Mouse (Mus musculus) myocyte (in vitro differentiated cells): ENCODE measurements around the gene Gng2.

Experiments
- MAX ChIP-seq: IDR thresholded peaks from one replicate; pipeline ENCODE4 v1.6.1; 2011; ENCODE audit warnings: low read depth, mild to moderate bottlenecking, control low read depth
- MYOG ChIP-seq, 3 experiments: IDR thresholded peaks; one replicate each; pipeline ENCODE4 v1.6.1; 2011; ENCODE audit warnings: control low read depth in 2 of 3, low read depth in 2 of 3, mild to moderate bottlenecking in 2 of 3; ENCODE audit not compliant: insufficient read length in 2 of 3, control insufficient read depth in 1 of 3, insufficient read depth in 1 of 3
- POLR2A ChIP-seq: IDR thresholded peaks from one replicate; pipeline ENCODE4 v1.6.1; 2011; ENCODE audit warnings: low read depth, mild to moderate bottlenecking, control low read depth, moderate library complexity; ENCODE audit not compliant: insufficient read length
- POLR2AphosphoS2 ChIP-seq: IDR thresholded peaks from one replicate; pipeline ENCODE4 v1.6.1; 2011; ENCODE audit warnings: low read depth, control low read depth; ENCODE audit not compliant: insufficient read length
- REST ChIP-seq: IDR thresholded peaks from one replicate; pipeline ENCODE4 v1.6.1; 2011; ENCODE audit warnings: mild to moderate bottlenecking, control low read depth, moderate library complexity; ENCODE audit not compliant: insufficient read depth, insufficient read length
- USF1 ChIP-seq: IDR thresholded peaks from one replicate; pipeline ENCODE4 v1.6.1; 2011; ENCODE audit warnings: low read depth, mild to moderate bottlenecking, control low read depth, moderate library complexity

DNA sequence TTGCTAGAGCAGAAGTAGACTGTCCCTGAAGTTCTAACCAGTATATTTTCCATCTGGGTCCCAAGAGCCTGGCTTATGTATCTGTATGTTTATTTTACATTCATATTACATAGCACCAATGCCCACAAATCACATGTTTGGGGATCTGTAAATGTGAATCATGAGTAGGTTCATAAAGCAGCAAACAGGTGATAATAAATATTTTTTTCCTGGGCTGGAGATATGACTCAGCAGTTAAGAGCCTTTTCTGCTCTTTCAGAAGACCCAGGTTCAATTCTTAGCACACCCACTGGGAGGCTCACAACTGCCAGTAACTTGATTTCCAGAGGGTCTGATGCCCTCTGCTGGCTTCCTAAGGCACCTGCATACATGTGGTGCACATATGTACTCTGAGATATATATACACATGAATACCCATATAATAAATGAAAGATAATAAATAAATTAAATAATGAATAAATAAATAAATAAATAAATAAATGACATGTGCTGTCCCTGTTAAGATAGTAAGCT lies 27.4 kb upstream of the Gng2 start:
- TF ChIP-seq USF1 (no peak), REST (no peak), POLR2AphosphoS2 (no peak), POLR2A (no peak), MYOG (IDR thresholded peaks at IDR 0.05; ENCODE audit: control insufficient read depth in 1 of 3, insufficient read depth in 1 of 3, insufficient read length in 2 of 3, low read depth in 2 of 3) (no peak), MAX (no peak)
